Mouse (Mus musculus) lung, adult 10 weeks (tissue): ENCODE measurements around the gene Eml1. TPM values are rescaled to one million over a fixed set of nuclear protein-coding genes. Genes with fewer than 3 reads are reported as not detected.

Source experiments
- polyA plus RNA-seq: library from polyadenylated mRNA; stranded (reverse); fragments of 350-450 nt; fragmentation: Illumina TruSeq; extraction: RNeasy Lipid Tissue Mini Kit (QIAGEN cat#74804); gene quantifications from one replicate; pipeline ENCODE4 v1.2.3, GENCODE M21; 2014; ENCODE audit warnings: low read depth, low replicate concordance; ENCODE audit not compliant: insufficient read depth

The Eml1 gene
- polyA plus RNA-seq, result 46.3 TPM

GRCm38 (mm10) chr12:108370596-108371428 lies at the start of gene Eml1:
Gene Eml1, plus strand, starts transcription at chr12:108370957.

DNA sequence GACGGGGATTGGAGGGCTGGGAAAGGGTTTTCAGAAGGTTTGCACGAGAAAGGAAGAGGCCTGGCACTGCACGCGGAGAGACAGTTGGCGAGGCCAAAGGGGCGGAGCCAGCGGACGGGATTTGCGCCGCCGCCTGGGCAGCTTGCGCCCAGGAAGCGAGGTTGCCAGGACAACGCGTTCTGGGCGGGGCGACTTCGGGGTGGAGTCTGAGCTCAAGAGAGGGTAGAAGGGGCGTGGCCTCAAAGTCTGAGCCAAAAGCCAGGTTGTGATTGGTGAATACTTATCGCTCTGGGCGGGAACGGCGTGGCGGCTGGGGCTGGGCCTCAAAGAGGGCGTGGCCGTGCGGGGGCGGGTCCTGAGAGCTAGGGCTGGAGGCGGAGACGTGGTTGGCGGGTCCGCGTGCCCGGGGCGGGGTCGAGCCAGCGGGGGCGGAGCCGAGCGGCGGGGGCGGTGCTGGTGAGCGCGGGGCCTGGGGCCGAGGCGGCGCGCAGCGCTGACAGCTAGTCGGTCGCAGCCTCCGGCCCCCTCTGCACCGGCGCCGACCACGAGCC lies 36.8 kb upstream of the Eml1 start, which contains the start of gene Cyp46a1:
Gene Cyp46a1, plus strand, starts transcription at position 487 of the 551 bp plus-strand sequence.

GRCm38 (mm10) chr12:108554120-108554841 lies 183.5 kb downstream of the Eml1 start, which contains the start of gene Evl:
Gene Evl, plus strand, starts transcription at chr12:108554720.

Other genes starting within 250 kb of the Eml1 start
- gene Setd3, start 191.6 kb upstream of the Eml1 start, polyA plus RNA-seq, result 73.8 TPM
- 9.9 TPM for gene Ccnk, start 191.4 kb upstream of the Eml1 start, polyA plus RNA-seq
- 5.2 TPM for gene Ccdc85c, start 95.5 kb upstream of the Eml1 start, polyA plus RNA-seq
- gene Hhipl1, start 64.7 kb upstream of the Eml1 start, polyA plus RNA-seq, result 0.41 TPM
- gene Cyp46a1, start 36.6 kb upstream of the Eml1 start, polyA plus RNA-seq, result 0.24 TPM
- gene Evl, start 183.8 kb downstream of the Eml1 start, polyA plus RNA-seq, result 52.3 TPM